In the genomic region with DNA sequence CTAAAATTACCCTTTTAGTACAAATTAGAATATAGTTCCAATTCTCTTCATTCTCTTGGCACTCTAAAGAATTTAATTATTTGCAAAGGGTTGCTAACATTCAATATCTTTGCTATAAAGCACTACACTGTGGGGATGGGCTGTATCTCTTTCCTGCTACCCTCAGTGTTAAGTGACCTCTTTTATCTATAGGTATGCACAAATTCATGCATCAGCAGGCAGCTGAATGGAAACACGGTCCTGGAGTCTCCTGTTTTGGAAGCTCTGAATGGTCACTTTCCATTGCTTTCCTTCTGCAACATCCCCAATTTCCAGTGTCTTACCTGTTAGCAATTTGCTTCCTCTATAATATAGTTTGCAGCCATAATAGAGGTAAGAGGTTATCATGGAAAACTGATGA, we compare ENCODE assay signal across 24 mouse cellular contexts. TPM values are rescaled to one million over a fixed set of nuclear protein-coding genes. Genes with fewer than 3 reads are reported as not detected.
DNase-seq lines count a peak whose midpoint lies in the region; ATAC-seq and TF ChIP-seq lines count a peak whose summit lies in the region.
"Had no signal": no experiment of that assay in that cellular context is flagged by ENCODE, and none has a peak within 500 bp of the region (broad histone marks: within the 10 kb centered on the region; RNA-seq: fewer than 3 reads in every experiment).

No protein-coding gene starts in this region.

- no peaks in the 10 kb centered on the region for H3K27me3 ChIP-seq in kidney, adult 2 months (replicated peaks; ENCODE audit: control insufficient read depth, insufficient read depth, low read length)
- H3K27me3 ChIP-seq in kidney, embryonic 15.5 days, result no peaks in the 10 kb centered on the region
- H3K27me3 ChIP-seq in kidney, postnatal 0 days (ENCODE audit: insufficient read depth, low read length), result no peaks in the 10 kb centered on the region
- H3K27me3 ChIP-seq: CH12.LX; embryonic facial prominence, embryonic 12.5 days; forebrain, embryonic 13.5 days; forebrain, embryonic 15.5 days; Patski had no signal

- DNase-seq in kidney, adult 2 months, result no peak
- no peak for DNase-seq in kidney, adult 8-10 months
- no peak for DNase-seq in kidney, postnatal 10 days
- no peak for DNase-seq in kidney, postnatal 0 days (ENCODE audit: low spot score)
- no peak for DNase-seq in kidney, postnatal 36 days
- DNase-seq: adrenal gland, adult 8-10 months; adrenal gland, postnatal 14 days; adrenal gland, postnatal 36 days; B cell, adult 2 months; cerebellum, adult 11-12 months; cerebellum, adult 2 months; cerebellum, adult 9-10 months; cerebellum, postnatal 10 days; cerebellum, postnatal 25 days had no signal

- TF ChIP-seq CTCF in kidney, adult 2 months (conservative IDR thresholded peaks at IDR 0.05; ENCODE audit: insufficient read depth, insufficient read length, low read depth, low read length), result no peak
- TF ChIP-seq CTCF in kidney, postnatal 0 days (IDR thresholded peaks at IDR 0.05; ENCODE audit: low read depth), result no peak

- ATAC-seq in kidney, embryonic 15.5 days (replicated peaks; ENCODE audit: low FRiP score), result 0 out of 2 replicates have a peak, but pooled peaks have one; percentile 60
- ATAC-seq in kidney, postnatal 0 days (replicated peaks; ENCODE audit: low FRiP score, low read depth), result no peak
- ATAC-seq: activated CD4-positive, CD25-positive, alpha-beta regulatory T cell, adult 4 months; CD4-positive, CD25-positive, alpha-beta regulatory T cell, adult 4 months; forebrain, embryonic 13.5 days; forebrain, embryonic 15.5 days; Patski had no signal

- no peak overlapping the region for H3K4me3 ChIP-seq in kidney, adult 2 months (ENCODE audit: insufficient read depth, low read depth, low read length)
- H3K4me3 ChIP-seq in kidney, embryonic 15.5 days (replicated peaks), result no peak overlapping the region
- H3K4me3 ChIP-seq in kidney, postnatal 0 days (replicated peaks; ENCODE audit: low read depth, low read length), result no peak overlapping the region
- H3K4me3 ChIP-seq: embryonic facial prominence, embryonic 10.5 days; embryonic facial prominence, embryonic 12.5 days; forebrain, embryonic 13.5 days; forebrain, embryonic 15.5 days had no signal

- H3K4me1 ChIP-seq in kidney, adult 2 months (ENCODE audit: control insufficient read depth, insufficient read depth, low read length), result peaks cover 16% of the 10 kb centered on the region
- peaks cover 13% of the 10 kb centered on the region; the same call in 1 of the 2 replicates for H3K4me1 ChIP-seq in kidney, embryonic 15.5 days
- H3K4me1 ChIP-seq in kidney, postnatal 0 days (replicated peaks; ENCODE audit: insufficient read depth, low read length), result no peaks in the 10 kb centered on the region
- H3K4me1 ChIP-seq: embryonic facial prominence, embryonic 10.5 days; embryonic facial prominence, embryonic 12.5 days; forebrain, embryonic 13.5 days; forebrain, embryonic 15.5 days had no signal

- no peaks in the 10 kb centered on the region for H3K36me3 ChIP-seq in kidney, adult 2 months (ENCODE audit: control insufficient read depth, insufficient read depth, low read length)
- no peaks in the 10 kb centered on the region for H3K36me3 ChIP-seq in kidney, embryonic 15.5 days
- no peaks in the 10 kb centered on the region for H3K36me3 ChIP-seq in kidney, postnatal 0 days (ENCODE audit: insufficient read depth, low read length)
- H3K36me3 ChIP-seq: embryonic facial prominence, embryonic 10.5 days; embryonic facial prominence, embryonic 12.5 days; forebrain, embryonic 15.5 days; G1E had no signal

- peak overlapping the region; percentile 99 for H3K27ac ChIP-seq in kidney, adult 2 months (ENCODE audit: insufficient read depth, low read depth, low read length)
- peak overlapping the region; percentile 59 for H3K27ac ChIP-seq in kidney, embryonic 15.5 days
- H3K27ac ChIP-seq in kidney, postnatal 0 days, result peak overlapping the region; percentile 54
- H3K27ac ChIP-seq: embryonic facial prominence, embryonic 10.5 days; embryonic facial prominence, embryonic 12.5 days; forebrain, embryonic 13.5 days; forebrain, embryonic 15.5 days had no signal

- no peaks in the 10 kb centered on the region for H3K9me3 ChIP-seq in kidney, embryonic 15.5 days (replicated peaks)
- H3K9me3 ChIP-seq in kidney, postnatal 0 days (replicated peaks; ENCODE audit: low read length), result no peaks in the 10 kb centered on the region
- H3K9me3 ChIP-seq: embryonic facial prominence, embryonic 10.5 days; embryonic facial prominence, embryonic 12.5 days; forebrain, embryonic 13.5 days; forebrain, embryonic 15.5 days; G1E had no signal

- 40% methylated on average over 1 of the region's 1 CpGs for WGBS in kidney, adult 2 months
- 34% methylated on average over 1 of the region's 1 CpGs for WGBS in kidney, embryonic 15.5 days
- WGBS in kidney, postnatal 0 days, result 43% methylated on average over 1 of the region's 1 CpGs

- no peak overlapping the region for H3K9ac ChIP-seq in kidney, embryonic 15.5 days
- H3K9ac ChIP-seq in kidney, postnatal 0 days (ENCODE audit: low read depth, low read length), result no peak overlapping the region
- H3K9ac ChIP-seq: embryonic facial prominence, embryonic 12.5 days; forebrain, embryonic 13.5 days; forebrain, embryonic 15.5 days had no signal

- TF ChIP-seq POLR2A in kidney, adult 2 months (IDR thresholded peaks at IDR 0.05; ENCODE audit: low read depth, low read length), result no peak

- H3K4me2 ChIP-seq in kidney, embryonic 15.5 days, result no peak overlapping the region
- H3K4me2 ChIP-seq in kidney, postnatal 0 days (ENCODE audit: low read length), result no peak overlapping the region
- H3K4me2 ChIP-seq: embryonic facial prominence, embryonic 12.5 days; forebrain, embryonic 13.5 days; forebrain, embryonic 15.5 days had no signal

RNA-seq across cellular contexts. Expression of gene Slc16a12, which starts 48.2 kb away (rescaled TPM):
- polyA plus RNA-seq in kidney, adult 2 months (2012; rRNA removed), result 59.6 and 61.4 TPM in 2 replicates
- polyA plus RNA-seq in kidney, embryonic 15.5 days (2015; fragmentation: Nextera tagmentation; extraction: Ambion mirVana), result 10.6 and 13.4 TPM in 2 replicates
- 30.1 and 33.6 TPM in 2 replicates for polyA plus RNA-seq in kidney, postnatal 0 days (2015; fragmentation: Nextera tagmentation; extraction: Ambion mirVana)
- polyA plus RNA-seq: activated CD4-positive, CD25-positive, alpha-beta regulatory T cell, adult 4 months; CD4-positive, CD25-positive, alpha-beta regulatory T cell, adult 4 months; G1E had no signal

RNA-seq across cellular contexts. Expression of gene Ifit1, which starts 58.2 kb away (rescaled TPM):
- 3.6 and 5.6 TPM in 2 replicates for polyA plus RNA-seq in kidney, adult 2 months (2012; rRNA removed)
- polyA plus RNA-seq in kidney, embryonic 15.5 days (2015; fragmentation: Nextera tagmentation; extraction: Ambion mirVana), result 0.42 and 0.49 TPM in 2 replicates
- polyA plus RNA-seq in kidney, postnatal 0 days (2015; fragmentation: Nextera tagmentation; extraction: Ambion mirVana), result 4.3 and 6.4 TPM in 2 replicates
- polyA plus RNA-seq: G1E had no signal

RNA-seq across cellular contexts. Expression of gene Ifit1bl2, which starts 58.3 kb away (rescaled TPM):
- 0.35 and 0.42 TPM in 2 replicates for polyA plus RNA-seq in kidney, adult 2 months (2012; rRNA removed)
- 0.09 and 0.14 TPM in 2 replicates for polyA plus RNA-seq in kidney, embryonic 15.5 days (2015; fragmentation: Nextera tagmentation; extraction: Ambion mirVana)
- 0.32 and 0.41 TPM in 2 replicates for polyA plus RNA-seq in kidney, postnatal 0 days (2015; fragmentation: Nextera tagmentation; extraction: Ambion mirVana)
- polyA plus RNA-seq: G1E had no signal
